Mouse (Mus musculus) heart, adult 2 months (tissue): ENCODE measurements around the gene Rnf216.

Experiments used
- CTCF ChIP-seq: fragments of 200-600 bp; IDR thresholded peaks from 2 replicates; pipeline ENCODE4 v1.8.1; 2022; ENCODE audit warnings: antibody characterized with exemption, mild to moderate bottlenecking, moderate library complexity
- EP300 ChIP-seq: fragments of 200-500 bp; IDR thresholded peaks from 2 replicates; pipeline ENCODE4 v1.6.1; 2011; ENCODE audit warnings: low read depth, low read length, control low read depth; ENCODE audit not compliant: insufficient read depth
- POLR2A ChIP-seq: fragments of 200-500 bp; IDR thresholded peaks from 2 replicates; pipeline ENCODE4 v1.6.1; 2011; ENCODE audit warnings: mild to moderate bottlenecking, low read depth, low read length, control low read depth; ENCODE audit not compliant: insufficient read depth

GRCm38 (mm10) chr5:143126089-143126488 is 13.3 kb upstream of the Rnf216 start:
- TF ChIP-seq CTCF (no peak), EP300 (no peak), POLR2A (no peak)
